ENCODE assay signal across 10 mouse cellular contexts in genomic region chr17:35509284-35509683, GRCm38 (mm10). TPM values are rescaled to one million over a fixed set of nuclear protein-coding genes. Genes with fewer than 3 reads are reported as not detected.
A peak's percentile ranks its signal among the peaks of the same experiment; 100 is the strongest.
DNase-seq lines count a peak whose midpoint lies in the region; ATAC-seq lines count a peak whose summit lies in the region.
"Had no signal": no experiment of that assay in that cellular context is flagged by ENCODE, and none has a peak within 500 bp of the region (broad histone marks: within the 10 kb centered on the region; RNA-seq: fewer than 3 reads in every experiment).

No protein-coding gene starts in this region.

- H3K36me3 ChIP-seq in neural tube, embryonic 11.5 days (ENCODE audit: control insufficient read depth, insufficient read depth, low read length): no peaks in the 10 kb centered on the region
- H3K36me3 ChIP-seq in neural tube, embryonic 15.5 days: no peaks in the 10 kb centered on the region

- H3K9me3 ChIP-seq in neural tube, embryonic 11.5 days (ENCODE audit: control insufficient read depth, low read length): no peaks in the 10 kb centered on the region
- H3K9me3 ChIP-seq in neural tube, embryonic 15.5 days (replicated peaks): no peaks in the 10 kb centered on the region

- WGBS in neural tube, embryonic 11.5 days: 53% methylated on average over 8 of the region's 8 CpGs
- 50% methylated on average over 8 of the region's 8 CpGs for WGBS in neural tube, embryonic 15.5 days

- ATAC-seq in neural tube, embryonic 11.5 days (ENCODE audit: insufficient read depth, low FRiP score, low TSS enrichment): no peak
- ATAC-seq in neural tube, embryonic 15.5 days (ENCODE audit: low FRiP score): no peak

- no peak overlapping the region for H3K4me3 ChIP-seq in neural tube, embryonic 11.5 days (ENCODE audit: low read depth, low read length)
- no peak overlapping the region for H3K4me3 ChIP-seq in neural tube, embryonic 15.5 days (replicated peaks)

- H3K9ac ChIP-seq in neural tube, embryonic 11.5 days (ENCODE audit: low read length): no peak overlapping the region
- H3K9ac ChIP-seq in neural tube, embryonic 15.5 days (replicated peaks): no peak overlapping the region

- peak; percentile 48 for DNase-seq in adrenal gland, postnatal 14 days
- DNase-seq in adrenal gland, adult 2 months: no peak
- peak; percentile 43 for DNase-seq in neural tube, embryonic 11.5 days (ENCODE audit: low spot score)
- peak; percentile 72 for DNase-seq in induced T-regulatory cell, adult 2 months (ENCODE audit: low read depth)
- DNase-seq in retina, embryonic 14.5 days (ENCODE audit: low spot score): peak; percentile 61
- DNase-seq in cerebellum, adult 18-20 months: no peak
- DNase-seq in urinary bladder, adult 2 months (ENCODE audit: low spot score): no peak

- 0 out of 2 replicates have a peak, but pooled peaks cover 3% of the 10 kb centered on the region for H3K4me1 ChIP-seq in neural tube, embryonic 11.5 days (ENCODE audit: control insufficient read depth, insufficient read depth, low read length)
- H3K4me1 ChIP-seq in neural tube, embryonic 15.5 days: no peaks in the 10 kb centered on the region

- H3K27me3 ChIP-seq in neural tube, embryonic 11.5 days (ENCODE audit: control insufficient read depth, insufficient read depth, low read length): peaks cover 19% of the 10 kb centered on the region
- H3K27me3 ChIP-seq in neural tube, embryonic 15.5 days (replicated peaks): peaks cover 24% of the 10 kb centered on the region

- H3K4me2 ChIP-seq in neural tube, embryonic 11.5 days (ENCODE audit: low read depth): no peak overlapping the region
- no peak overlapping the region for H3K4me2 ChIP-seq in neural tube, embryonic 15.5 days

- H3K27ac ChIP-seq in neural tube, embryonic 11.5 days (ENCODE audit: low read depth, low read length): no peak overlapping the region
- H3K27ac ChIP-seq in neural tube, embryonic 15.5 days (replicated peaks): no peak overlapping the region

RNA-seq across cellular contexts. Expression of gene Pou5f1, which starts 3.5 kb away (rescaled TPM):
- 0.26 and 0.45 TPM in 2 replicates for total RNA-seq in adrenal gland, postnatal 14 days (2021)
- total RNA-seq in adrenal gland, adult 2 months (2021): not detected
- polyA plus RNA-seq in adrenal gland, adult 2 months (2012; rRNA removed): not detected in 2 replicates
- polyA plus RNA-seq in neural tube, embryonic 11.5 days (2014; fragmentation: Nextera tagmentation; extraction: Ambion mirVana): not detected in 2 replicates
- polyA plus RNA-seq in neural tube, embryonic 15.5 days (2015; fragmentation: Nextera tagmentation; extraction: Ambion mirVana): not detected in 2 replicates
- polyA plus RNA-seq in urinary bladder, adult 2 months (2012; rRNA removed): not detected in 2 replicates
- total RNA-seq: neutrophil, adult 5-6 weeks had no signal
- polyA plus RNA-seq: heart, embryonic 14.5 days had no signal

RNA-seq across cellular contexts. Expression of gene Tcf19, which starts 7.3 kb away (rescaled TPM):
- 19.9 and 21.4 TPM in 2 replicates for total RNA-seq in adrenal gland, postnatal 14 days (2021)
- total RNA-seq in adrenal gland, adult 2 months (2021): 1 to 10 TPM; 4.6 to 5.0 TPM
- 7.6 and 9.5 TPM in 2 replicates for polyA plus RNA-seq in adrenal gland, adult 2 months (2012; rRNA removed)
- 46.8 and 54.8 TPM in 2 replicates for polyA plus RNA-seq in neural tube, embryonic 11.5 days (2014; fragmentation: Nextera tagmentation; extraction: Ambion mirVana)
- 14.4 and 27.5 TPM in 2 replicates for polyA plus RNA-seq in neural tube, embryonic 15.5 days (2015; fragmentation: Nextera tagmentation; extraction: Ambion mirVana)
- polyA plus RNA-seq in urinary bladder, adult 2 months (2012; rRNA removed): 9.6 and 11.5 TPM in 2 replicates

RNA-seq across cellular contexts. Expression of gene Cchcr1, which starts 7.6 kb away (rescaled TPM):
- 12.0 and 14.3 TPM in 2 replicates for total RNA-seq in adrenal gland, postnatal 14 days (2021)
- 1 to 10 TPM; 6.2 to 8.0 TPM for total RNA-seq in adrenal gland, adult 2 months (2021)
- 2.9 and 3.9 TPM in 2 replicates for polyA plus RNA-seq in adrenal gland, adult 2 months (2012; rRNA removed)
- 9.4 and 10.3 TPM in 2 replicates for polyA plus RNA-seq in neural tube, embryonic 11.5 days (2014; fragmentation: Nextera tagmentation; extraction: Ambion mirVana)
- polyA plus RNA-seq in neural tube, embryonic 15.5 days (2015; fragmentation: Nextera tagmentation; extraction: Ambion mirVana): 5.1 and 7.9 TPM in 2 replicates
- 15.3 and 16.2 TPM in 2 replicates for polyA plus RNA-seq in urinary bladder, adult 2 months (2012; rRNA removed)

RNA-seq across cellular contexts. Expression of gene Psors1c2, which starts 23.7 kb away (rescaled TPM):
- not detected in 2 replicates for total RNA-seq in adrenal gland, postnatal 14 days (2021)
- total RNA-seq in adrenal gland, adult 2 months (2021): not detected
- not detected in 2 replicates for polyA plus RNA-seq in adrenal gland, adult 2 months (2012; rRNA removed)
- polyA plus RNA-seq in neural tube, embryonic 11.5 days (2014; fragmentation: Nextera tagmentation; extraction: Ambion mirVana): 0.85 and 0.89 TPM in 2 replicates
- 0.81 and 0.96 TPM in 2 replicates for polyA plus RNA-seq in neural tube, embryonic 15.5 days (2015; fragmentation: Nextera tagmentation; extraction: Ambion mirVana)
- polyA plus RNA-seq in urinary bladder, adult 2 months (2012; rRNA removed): 0.12 and 0.15 TPM in 2 replicates
- total RNA-seq: neutrophil, adult 5-6 weeks had no signal

RNA-seq across cellular contexts. Expression of gene H2-Q10, which starts 39.4 kb away (rescaled TPM):
- 4.4 and 61.3 TPM in 2 replicates for total RNA-seq in adrenal gland, postnatal 14 days (2021)
- 10 to 100 TPM in 1 of 2 experiments, 1 to 10 TPM in 1; 3.0 to 11.9 TPM for total RNA-seq in adrenal gland, adult 2 months (2021)
- polyA plus RNA-seq in adrenal gland, adult 2 months (2012; rRNA removed): 37.5 and 46.4 TPM in 2 replicates
- 0.28 and 0.81 TPM in 2 replicates for polyA plus RNA-seq in neural tube, embryonic 11.5 days (2014; fragmentation: Nextera tagmentation; extraction: Ambion mirVana)
- polyA plus RNA-seq in neural tube, embryonic 15.5 days (2015; fragmentation: Nextera tagmentation; extraction: Ambion mirVana): 0.36 and 0.79 TPM in 2 replicates
- polyA plus RNA-seq in urinary bladder, adult 2 months (2012; rRNA removed): 0.80 and 1.4 TPM in 2 replicates

Comparison
In these comparisons a context has a peak if more than half of its experiments do, and no peak if none do; other contexts are left out.
1. DNase-seq: peak in adrenal gland, postnatal 14 days (single experiment), neural tube, embryonic 11.5 days (single experiment), induced T-regulatory cell, adult 2 months (single experiment) and retina, embryonic 14.5 days (single experiment); none in adrenal gland, adult 2 months (single experiment), cerebellum, adult 18-20 months (0 of 2) and urinary bladder, adult 2 months (single experiment).